Mouse (Mus musculus): ENCODE results near the gene Fam19a2. TPM values are rescaled to one million over a fixed set of nuclear protein-coding genes. Genes with fewer than 3 reads are reported as not detected.

Gene Fam19a2
- polyA plus RNA-seq, 1 experiment: not detected

DNA sequence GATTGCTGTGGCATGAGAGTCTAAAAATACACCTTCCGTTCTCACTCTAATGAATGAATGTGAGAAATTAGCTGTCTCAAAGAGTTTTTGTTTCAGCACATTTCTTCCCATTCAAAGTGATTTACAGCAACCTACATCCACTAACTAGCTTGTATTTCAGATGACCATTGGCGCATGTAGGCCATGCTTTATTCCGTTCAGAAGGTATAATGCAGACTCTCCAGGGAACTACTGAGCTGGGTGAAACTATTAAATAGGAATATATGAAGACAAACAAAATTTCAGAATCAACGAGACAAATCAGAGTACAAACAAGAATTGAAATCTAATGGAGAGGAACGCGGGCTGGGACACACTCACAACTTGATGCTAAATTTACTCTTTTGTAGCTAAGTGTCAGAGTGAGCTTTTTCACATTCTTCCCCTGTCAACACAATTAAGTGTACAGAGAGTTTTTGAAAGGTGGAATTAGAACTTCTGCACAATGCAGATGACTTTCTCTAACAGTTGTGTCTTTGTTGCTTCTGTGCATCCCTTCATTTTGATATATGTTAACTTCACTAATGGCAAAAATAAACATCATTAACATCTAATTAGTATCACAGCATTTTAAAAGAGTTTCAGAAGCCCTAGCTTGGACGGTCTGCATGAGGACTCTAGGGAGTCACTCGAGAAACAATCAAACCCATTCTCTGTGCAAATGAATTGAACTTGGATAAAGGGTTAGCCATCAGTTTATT, 428.6 kb downstream of the Fam19a2 start:
- H3K4me1 ChIP-seq (ENCODE audit: control insufficient read depth, insufficient read depth, insufficient read length, low read length): no peaks in the 10 kb centered on the region
- H3K27ac ChIP-seq (replicated peaks; ENCODE audit: low read depth, low read length): no peak overlapping the region
- H3K4me3 ChIP-seq (ENCODE audit: insufficient read depth, low read depth, low read length): no peak overlapping the region

- no peak overlapping the region for H3K27ac ChIP-seq (replicated peaks; ENCODE audit: low read depth, low read length)
- H3K4me3 ChIP-seq (ENCODE audit: insufficient read depth, low read depth, low read length): no peak overlapping the region
- H3K4me1 ChIP-seq (ENCODE audit: control insufficient read depth, insufficient read depth, insufficient read length, low read length): no peaks in the 10 kb centered on the region
These were observed 429.1 kb downstream of the Fam19a2 start for GRCm38 (mm10) chr10:123692926-123693224.

- Histone ChIP-seq H3K4me1 (ENCODE audit: control insufficient read depth, insufficient read depth, insufficient read length, low read length) (no peaks in the 10 kb centered on the region), H3K27ac (replicated peaks; ENCODE audit: low read depth, low read length) (no peak overlapping the region), H3K4me3 (ENCODE audit: insufficient read depth, low read depth, low read length) (no peak overlapping the region)
These were observed 438.8 kb downstream of the Fam19a2 start for GRCm38 (mm10) chr10:123702595-123702994.

- Histone ChIP-seq H3K4me1 (ENCODE audit: control insufficient read depth, insufficient read depth, insufficient read length, low read length) (no peaks in the 10 kb centered on the region), H3K27ac (replicated peaks; ENCODE audit: low read depth, low read length) (no peak overlapping the region), H3K4me3 (ENCODE audit: insufficient read depth, low read depth, low read length) (no peak overlapping the region)
These were observed 443.2 kb downstream of the Fam19a2 start for GRCm38 (mm10) chr10:123707026-123707425.

- Histone ChIP-seq H3K4me1 (ENCODE audit: control insufficient read depth, insufficient read depth, insufficient read length, low read length) (no peaks in the 10 kb centered on the region), H3K4me3 (ENCODE audit: insufficient read depth, low read depth, low read length) (no peak overlapping the region), H3K27ac (replicated peaks; ENCODE audit: low read depth, low read length) (no peak overlapping the region)
These were observed 446.9 kb downstream of the Fam19a2 start for GRCm38 (mm10) chr10:123710738-123711137.

GRCm38 (mm10) chr10:123721952-123722460, 458.2 kb downstream of the Fam19a2 start:
- Histone ChIP-seq H3K27ac (replicated peaks; ENCODE audit: low read depth, low read length) (no peak overlapping the region), H3K4me3 (ENCODE audit: insufficient read depth, low read depth, low read length) (no peak overlapping the region), H3K4me1 (ENCODE audit: control insufficient read depth, insufficient read depth, insufficient read length, low read length) (no peaks in the 10 kb centered on the region)

GRCm38 (mm10) chr10:123723641-123724040, 459.8 kb downstream of the Fam19a2 start:
- no peak overlapping the region for H3K4me3 ChIP-seq (ENCODE audit: insufficient read depth, low read depth, low read length)
- H3K27ac ChIP-seq (replicated peaks; ENCODE audit: low read depth, low read length): no peak overlapping the region
- no peaks in the 10 kb centered on the region for H3K4me1 ChIP-seq (ENCODE audit: control insufficient read depth, insufficient read depth, insufficient read length, low read length)

GRCm38 (mm10) chr10:123748317-123748716, 484.5 kb downstream of the Fam19a2 start:
- Histone ChIP-seq H3K27ac (replicated peaks; ENCODE audit: low read depth, low read length) (no peak overlapping the region), H3K4me1 (ENCODE audit: control insufficient read depth, insufficient read depth, insufficient read length, low read length) (no peaks in the 10 kb centered on the region), H3K4me3 (ENCODE audit: insufficient read depth, low read depth, low read length) (no peak overlapping the region)

DNA sequence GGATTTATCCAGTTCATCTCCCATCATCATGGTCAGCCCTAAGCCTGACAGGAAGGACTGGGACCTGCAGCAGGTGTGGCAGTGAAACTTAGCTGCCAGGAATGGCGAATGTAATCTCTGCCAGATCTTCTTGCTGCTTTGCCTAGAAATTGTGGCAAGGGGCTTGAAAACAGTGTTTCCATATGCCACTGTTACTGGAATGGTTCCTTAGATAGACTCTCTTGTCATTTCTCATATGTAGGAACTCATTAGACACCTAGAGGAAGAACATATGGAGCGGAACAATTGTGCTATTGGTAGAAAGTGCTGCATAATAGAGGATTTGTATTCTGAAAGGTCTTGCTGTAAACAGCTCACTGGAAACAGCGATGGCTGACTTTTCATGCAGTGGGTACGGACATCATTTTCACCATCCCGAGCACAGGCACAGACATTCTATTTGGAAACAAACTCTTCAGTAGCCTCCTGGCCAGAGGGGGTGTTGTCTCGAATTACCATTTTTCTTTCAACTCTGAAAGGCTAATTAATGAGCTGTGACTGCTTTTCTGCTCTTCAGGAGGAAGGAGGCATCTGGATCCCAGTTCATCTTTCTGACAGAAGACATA, 488.0 kb downstream of the Fam19a2 start:
- Histone ChIP-seq H3K4me1 (ENCODE audit: control insufficient read depth, insufficient read depth, insufficient read length, low read length) (no peaks in the 10 kb centered on the region), H3K27ac (replicated peaks; ENCODE audit: low read depth, low read length) (no peak overlapping the region), H3K4me3 (ENCODE audit: insufficient read depth, low read depth, low read length) (no peak overlapping the region)

DNA sequence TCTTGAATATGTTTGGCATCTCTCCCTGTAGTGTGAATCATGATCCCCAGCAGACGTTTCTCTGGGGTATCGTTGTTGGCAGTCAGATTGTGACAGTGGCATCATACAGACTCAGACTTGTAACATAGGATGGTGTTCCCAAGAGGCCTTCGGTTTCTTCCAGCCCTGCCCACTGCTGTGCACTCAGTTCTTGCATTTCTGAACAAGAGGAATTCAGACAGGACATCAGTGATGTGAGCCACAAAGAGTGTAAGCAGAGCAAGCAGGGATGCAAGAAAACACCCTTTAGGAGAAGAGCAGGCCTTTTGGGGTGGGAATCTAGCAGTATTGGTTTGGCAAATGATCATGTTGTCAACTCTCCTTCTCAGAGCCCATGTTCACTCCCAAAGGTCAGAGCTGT, 489.0 kb downstream of the Fam19a2 start:
- Histone ChIP-seq H3K4me3 (ENCODE audit: insufficient read depth, low read depth, low read length) (no peak overlapping the region), H3K4me1 (ENCODE audit: control insufficient read depth, insufficient read depth, insufficient read length, low read length) (no peaks in the 10 kb centered on the region), H3K27ac (replicated peaks; ENCODE audit: low read depth, low read length) (no peak overlapping the region)

- no peak overlapping the region for H3K4me3 ChIP-seq (ENCODE audit: insufficient read depth, low read depth, low read length)
These were observed 490.2 kb downstream of the Fam19a2 start for GRCm38 (mm10) chr10:123753996-123754395.

DNA sequence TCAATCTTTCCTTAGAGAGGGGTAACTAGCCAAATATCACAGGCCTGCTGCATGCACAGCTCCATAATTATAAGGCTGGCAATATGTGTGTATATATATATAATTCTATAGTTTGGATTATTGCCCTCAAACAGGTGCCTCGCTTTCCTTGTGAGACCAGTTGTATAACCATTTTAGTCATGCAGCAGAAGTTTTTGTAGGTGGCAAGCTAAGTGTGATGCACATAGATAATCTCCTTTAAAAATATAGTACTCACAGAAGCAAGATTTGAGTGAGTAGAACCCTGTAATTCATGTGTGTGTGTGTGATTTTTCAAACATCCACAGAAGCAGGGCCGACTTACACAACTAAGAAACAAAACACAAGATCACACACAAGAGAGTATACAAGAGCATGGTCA, 525.6 kb downstream of the Fam19a2 start:
- Histone ChIP-seq H3K4me1 (ENCODE audit: control insufficient read depth, insufficient read depth, insufficient read length, low read length) (no peaks in the 10 kb centered on the region), H3K27ac (replicated peaks; ENCODE audit: low read depth, low read length) (no peak overlapping the region), H3K4me3 (ENCODE audit: insufficient read depth, low read depth, low read length) (no peak overlapping the region)

More at GRCm38 (mm10) chr10:123753996-123754395, 490.2 kb downstream of the Fam19a2 start:
- no peaks in the 10 kb centered on the region for H3K4me1 ChIP-seq (ENCODE audit: control insufficient read depth, insufficient read depth, insufficient read length, low read length)
- H3K27ac ChIP-seq (replicated peaks; ENCODE audit: low read depth, low read length): no peak overlapping the region

Other genes starting within 250 kb of the Fam19a2 start
- gene Mon2, start 187.5 kb upstream of the Fam19a2 start, polyA plus RNA-seq (2012; ENCODE audit: insufficient read depth, insufficient read length, missing spikeins): 22.5 and 30.0 TPM in 2 replicates
- gene Usp15, start 67.0 kb upstream of the Fam19a2 start, polyA plus RNA-seq (2012; ENCODE audit: insufficient read depth, insufficient read length, missing spikeins): 69.3 and 86.6 TPM in 2 replicates